Mouse (Mus musculus) megakaryocyte-erythroid progenitor cell, adult 5-6 weeks (primary cell): ENCODE measurements around the gene Elmod3. TPM values are rescaled to one million over a fixed set of nuclear protein-coding genes. Genes with fewer than 3 reads are reported as not detected.
"Not testable (repeated sequence)": the region's sequence is repeated elsewhere in the genome, so short reads cannot be mapped to it uniquely, and the experiment has no call there.

ENCODE experiments used
- ATAC-seq: replicated peaks from 2 replicates; pipeline ENCODE4 v1.8.0; 2016; ENCODE audit warnings: mild to moderate bottlenecking, inconsistent platforms; ENCODE audit not compliant: severe bottlenecking, poor library complexity, low FRiP score, low TSS enrichment
- total RNA-seq, 2 experiments: library from RNA; stranded (forward) in 1 of 2; stranded (reverse) in 1 of 2; fragments of 200-1000, 215-1000 nt in 1 of 2; fragments of >200 nt in 1 of 2; fragmentation: Nextera tagmentation in 1 of 2; gene quantifications; 2 replicates each; pipeline ENCODE4 v1.2.3; 2014 to 2017

Gene Elmod3
- total RNA-seq, 2 experiments from 2014 or later = 6.6 to 16.2 TPM

DNA sequence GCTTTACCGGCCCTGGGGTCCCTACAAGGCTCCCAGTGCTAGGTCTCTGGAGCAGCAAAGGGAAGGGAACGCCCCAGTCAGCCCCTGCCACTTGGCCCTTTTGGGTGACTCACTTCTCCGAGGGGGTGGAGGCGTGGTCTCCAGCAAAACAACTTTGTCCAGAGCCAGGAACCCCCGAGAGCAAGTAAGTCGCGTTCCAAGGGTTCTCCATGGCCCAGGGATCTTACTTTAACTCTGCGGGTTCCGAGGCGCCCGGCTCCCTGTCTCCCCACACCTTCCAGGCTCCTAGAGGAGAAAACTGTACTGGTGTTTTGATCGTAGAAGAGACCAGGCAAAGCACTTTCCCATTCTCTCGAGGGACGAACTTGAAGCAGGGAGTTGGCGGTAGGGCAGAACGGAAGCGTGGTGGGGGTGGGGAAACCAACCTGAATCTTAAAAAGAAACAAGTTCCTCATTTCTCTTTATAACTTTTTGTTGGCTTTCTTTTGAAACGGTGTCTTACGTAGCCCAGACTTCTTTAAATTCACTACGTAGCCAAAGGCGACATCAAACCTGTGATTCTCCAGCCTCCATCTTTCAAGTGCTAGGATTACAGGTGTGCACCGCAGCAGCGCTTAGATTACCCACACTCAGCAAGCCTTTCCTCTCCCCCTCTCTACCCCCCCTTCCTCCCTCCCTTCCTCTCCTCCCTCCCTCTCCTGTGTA lies 53.8 kb downstream of the Elmod3 start, which contains the start of gene Capg:
TSS of gene Capg (plus strand) at position 109 of the 705 bp plus-strand sequence.
- ATAC-seq = peak; percentile 52

DNA sequence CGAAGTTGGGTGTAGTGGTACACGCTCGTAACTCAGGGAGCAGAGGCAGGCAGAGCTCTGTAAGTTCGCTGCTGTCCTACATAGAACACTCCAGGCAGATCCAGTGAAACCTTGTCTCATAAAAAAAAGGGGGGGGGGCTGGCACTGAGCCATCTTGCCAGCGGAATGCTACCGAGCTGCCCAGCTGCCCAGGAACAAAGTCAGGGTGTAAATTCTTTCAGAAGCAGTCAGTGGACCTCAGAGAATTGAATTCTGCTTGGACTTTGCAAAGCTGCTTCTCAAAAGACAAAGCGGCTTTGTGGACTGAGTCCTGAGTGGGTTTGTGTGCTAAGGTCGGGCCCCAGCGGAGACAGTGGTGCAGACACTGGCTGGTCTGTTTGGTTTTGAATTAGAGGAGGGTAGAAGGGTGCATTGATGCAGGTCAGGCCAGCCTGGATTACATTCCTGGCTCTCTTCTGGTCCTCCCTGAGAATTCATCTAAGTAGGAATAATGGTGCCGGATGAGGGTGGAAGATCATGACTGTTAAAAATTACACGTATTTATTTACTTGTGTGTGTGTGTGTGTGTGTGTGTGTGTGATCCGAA lies 54.9 kb downstream of the Elmod3 start:
- ATAC-seq = no peak

DNA sequence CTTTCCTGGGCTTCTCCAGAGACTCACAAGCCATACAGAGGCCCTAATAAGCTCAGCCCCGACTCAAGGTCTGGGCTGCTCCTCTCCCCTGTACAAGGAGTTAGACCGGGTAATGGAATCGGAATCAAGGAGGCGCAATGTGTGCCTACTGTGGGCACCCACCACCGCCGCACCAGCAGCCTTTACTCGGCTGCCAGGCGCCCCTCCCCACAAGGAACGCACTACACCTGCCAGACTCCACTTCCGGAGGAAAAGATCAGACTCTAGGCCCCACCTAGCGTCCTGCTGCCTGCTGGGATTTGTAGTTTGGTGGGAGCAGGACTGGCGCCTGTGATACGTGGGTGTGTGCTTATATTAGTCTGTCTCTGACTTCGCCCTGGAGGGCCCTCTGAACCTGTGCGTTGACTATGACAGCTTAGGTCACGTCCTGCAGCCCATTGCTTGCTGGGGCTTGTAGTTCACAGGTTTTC lies 59.6 kb downstream of the Elmod3 start:
- ATAC-seq = peak; percentile 95

DNA sequence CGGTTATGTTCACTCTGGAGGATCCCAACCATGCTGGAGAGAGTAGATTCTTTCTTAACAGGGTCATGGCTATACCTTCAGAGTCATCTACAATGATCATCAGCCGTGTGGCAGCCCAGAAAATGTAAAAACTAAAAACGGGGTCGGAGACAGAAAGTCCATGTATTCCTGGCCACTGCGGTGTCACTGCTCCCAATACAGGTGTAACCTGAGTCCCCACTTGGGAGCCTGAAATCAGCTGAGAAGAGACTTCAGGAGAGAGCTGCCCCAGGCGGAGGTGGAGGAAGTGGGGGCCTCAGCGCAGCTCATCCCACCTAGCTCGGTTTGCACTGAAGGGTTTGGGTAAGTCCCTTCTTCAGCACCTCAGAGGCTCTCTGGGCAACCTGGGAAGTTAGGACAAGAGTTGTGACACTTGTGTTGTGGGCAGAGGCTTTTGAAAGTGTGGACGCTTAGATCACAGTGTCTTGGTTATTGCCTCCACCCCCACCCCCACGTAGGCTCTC lies 60.2 kb downstream of the Elmod3 start:
- no peak for ATAC-seq

DNA sequence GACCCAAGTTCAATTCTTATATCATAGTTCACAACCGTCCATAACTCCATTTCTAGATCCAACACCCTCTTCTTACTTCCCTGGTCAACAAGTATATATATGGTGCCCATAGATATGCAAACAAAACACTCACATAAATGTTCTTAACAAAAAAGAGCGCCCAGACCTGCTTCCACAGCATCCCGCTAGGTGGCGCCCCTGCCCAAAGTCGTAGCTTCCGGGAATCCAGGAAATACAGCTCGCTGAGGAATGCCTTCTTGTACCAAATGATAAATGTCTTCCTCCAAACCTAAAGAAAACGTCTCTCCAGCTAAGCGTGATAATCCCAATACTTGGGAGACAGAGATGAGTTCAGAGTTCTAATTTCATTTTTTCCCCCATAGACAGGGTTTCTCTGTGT lies 63.0 kb downstream of the Elmod3 start:
- ATAC-seq = peak; percentile 55

DNA sequence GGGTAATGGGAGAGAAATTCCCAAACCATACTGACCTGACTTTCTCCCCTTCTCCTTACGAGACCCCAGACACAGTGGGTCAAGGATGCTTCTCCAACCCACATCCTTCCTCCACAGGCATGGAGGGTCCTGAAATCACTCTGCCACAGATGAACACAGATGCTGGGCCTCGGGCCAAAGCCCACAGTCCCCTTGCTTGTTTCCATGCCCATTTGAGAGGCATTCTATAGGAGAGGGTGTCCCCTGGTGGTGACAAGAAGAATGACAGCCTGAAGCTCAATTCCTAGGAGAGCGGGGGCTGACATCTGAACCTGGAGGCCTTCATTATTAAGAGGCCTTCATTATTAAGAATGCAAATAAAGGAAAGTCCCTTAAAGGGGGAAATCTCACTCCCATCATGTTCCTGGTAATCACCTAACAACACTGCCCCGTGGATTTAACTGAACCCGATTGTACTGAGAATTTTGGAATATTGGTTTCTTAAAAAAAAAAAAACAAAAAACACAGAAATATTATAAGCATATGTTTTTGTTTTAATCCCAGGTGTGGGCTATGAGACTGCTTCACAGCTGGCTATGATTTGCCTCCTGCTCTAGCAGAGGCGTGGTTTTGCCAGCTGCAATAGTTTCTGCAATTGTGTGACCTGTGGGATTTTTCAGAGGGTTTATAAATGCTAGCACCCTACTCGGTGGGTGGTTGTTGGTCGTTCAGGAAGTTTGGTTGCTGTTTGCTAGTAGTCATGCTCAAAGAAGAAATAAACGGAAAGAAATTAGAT lies 64.0 kb downstream of the Elmod3 start:
- peak; percentile 51 for ATAC-seq

DNA sequence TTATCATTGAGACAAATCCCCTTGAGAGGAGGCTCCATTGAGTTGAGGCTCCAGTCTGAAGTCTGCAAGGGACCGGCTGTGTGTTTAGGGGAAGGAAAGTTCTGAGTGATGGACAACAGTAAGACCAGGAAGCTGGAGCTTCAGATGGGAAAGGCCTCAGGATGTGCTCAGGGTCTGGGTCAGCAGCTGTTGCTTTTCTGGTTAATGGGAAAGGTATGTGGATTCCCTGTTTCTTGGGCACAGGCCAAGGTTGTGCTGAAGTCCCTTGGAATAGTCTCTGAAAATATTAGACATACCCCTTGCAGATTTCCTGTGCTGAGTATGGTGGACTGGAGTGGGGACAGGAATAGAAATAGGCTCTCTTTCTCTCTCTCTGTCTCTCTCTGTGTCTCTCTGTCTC lies 64.7 kb downstream of the Elmod3 start:
- ATAC-seq = not testable (repeated sequence)

DNA sequence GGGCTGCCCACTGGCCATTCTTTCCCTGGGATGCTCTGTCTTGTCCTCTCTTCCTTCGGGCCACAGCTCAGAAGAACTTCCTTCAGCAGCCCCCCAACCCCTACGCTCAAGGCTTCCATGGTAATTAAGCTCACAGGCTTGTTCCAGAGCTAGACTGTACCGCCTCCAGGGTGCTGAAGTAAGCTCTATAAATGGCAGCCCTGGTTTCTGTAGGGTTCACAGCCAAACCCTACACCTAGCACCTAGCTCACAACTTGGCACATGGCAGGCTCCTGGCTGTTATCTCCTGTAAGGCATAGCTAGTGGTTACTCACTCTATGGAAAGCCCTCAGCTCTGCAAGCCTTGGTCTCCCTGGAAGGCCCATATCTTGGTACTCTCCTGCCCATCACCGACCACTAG lies 65.6 kb downstream of the Elmod3 start:
- no peak for ATAC-seq

DNA sequence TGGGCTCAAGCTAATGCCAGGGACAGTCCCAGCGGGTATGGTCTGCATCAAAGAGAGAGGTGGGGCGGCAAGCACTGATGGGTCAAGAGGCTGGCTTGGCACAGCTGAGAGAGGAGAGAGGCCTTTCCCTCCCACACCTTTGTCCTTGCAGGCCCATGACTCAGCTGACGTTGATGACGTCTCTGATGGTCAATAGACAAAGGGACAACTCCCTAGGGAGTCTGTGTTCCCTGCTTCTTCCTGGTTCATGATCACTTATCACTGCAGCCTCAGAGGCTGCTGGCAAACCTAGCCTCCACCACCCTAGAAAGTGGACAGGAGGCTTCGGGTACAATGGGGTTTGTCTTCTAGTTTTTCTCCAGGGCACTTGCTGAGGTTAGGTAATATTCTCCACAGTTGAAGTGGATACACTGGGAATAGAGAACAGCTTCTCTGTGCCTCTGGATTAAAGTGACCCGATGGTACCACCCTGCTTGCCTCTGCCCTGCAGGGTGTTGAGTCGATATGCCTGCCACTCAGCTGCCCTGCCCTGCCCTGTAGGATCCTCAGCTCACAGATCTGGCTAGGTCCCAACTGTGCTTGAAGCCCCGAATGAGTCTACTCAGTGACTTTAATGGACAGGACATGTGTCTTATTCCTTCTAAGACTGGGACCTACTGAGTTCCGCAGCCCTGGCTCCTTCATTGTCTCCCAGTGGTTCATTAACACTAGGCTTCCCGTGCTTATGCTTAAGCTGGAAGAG lies 69.6 kb downstream of the Elmod3 start:
- ATAC-seq = no peak

DNA sequence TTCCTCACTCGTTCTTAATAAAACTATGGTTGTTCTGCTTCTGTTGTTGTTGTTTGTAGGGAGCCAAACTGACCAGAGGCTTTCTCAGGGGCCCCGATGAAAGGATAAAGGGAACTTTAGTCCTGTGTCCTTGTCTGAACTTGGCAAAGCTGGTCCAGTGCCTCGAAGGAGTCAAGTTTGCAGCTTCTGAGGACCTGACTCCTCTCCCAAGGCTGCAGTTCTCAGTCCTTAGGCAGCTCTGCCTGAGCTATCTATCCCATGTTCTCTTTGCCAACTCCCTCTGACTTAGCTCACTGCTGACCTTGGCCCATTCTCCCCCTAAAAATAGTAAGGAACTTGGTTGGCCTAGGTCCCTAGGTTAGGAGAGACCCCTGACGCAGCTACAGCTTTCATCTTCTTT lies 71.1 kb downstream of the Elmod3 start:
- ATAC-seq = no peak

DNA sequence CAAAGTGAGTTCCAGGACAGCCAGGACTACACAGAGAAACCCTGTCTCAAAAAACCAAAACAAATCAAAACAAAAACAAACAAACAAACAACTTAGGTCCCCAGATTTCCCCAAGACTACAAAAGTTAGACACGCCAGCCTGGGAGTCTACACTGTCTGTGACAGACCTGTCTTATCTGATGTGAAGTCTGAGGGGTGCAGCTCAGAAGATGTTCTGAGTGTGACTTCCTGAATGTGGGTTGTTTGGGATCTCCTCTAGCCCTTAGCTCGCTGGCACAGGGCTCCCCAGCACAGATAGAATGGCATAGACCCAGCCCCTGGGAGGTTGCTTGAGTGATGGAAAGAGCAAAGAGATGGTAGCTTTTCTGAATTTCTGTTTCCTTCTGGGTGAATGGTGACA lies 74.1 kb downstream of the Elmod3 start:
- ATAC-seq = no peak

DNA sequence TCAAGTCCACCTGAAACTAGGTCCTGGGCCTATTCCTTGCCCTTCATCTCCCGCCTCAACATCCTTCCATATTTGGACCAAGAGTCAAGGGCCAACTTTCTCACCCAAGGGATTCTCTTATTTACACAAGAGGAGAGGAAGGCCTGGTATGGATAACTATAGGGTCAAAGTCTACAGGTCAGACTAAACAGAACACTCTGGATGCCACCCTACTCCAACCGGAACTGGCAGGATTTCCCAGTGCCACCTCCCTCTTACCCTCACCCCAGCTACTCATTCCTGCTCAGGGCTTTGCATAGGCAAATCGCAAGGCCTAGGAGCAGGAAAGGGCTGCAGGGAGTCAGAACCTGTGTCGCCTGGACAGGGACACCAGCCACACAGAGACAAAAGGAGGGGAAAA lies 75.0 kb downstream of the Elmod3 start:
- ATAC-seq = no peak

DNA sequence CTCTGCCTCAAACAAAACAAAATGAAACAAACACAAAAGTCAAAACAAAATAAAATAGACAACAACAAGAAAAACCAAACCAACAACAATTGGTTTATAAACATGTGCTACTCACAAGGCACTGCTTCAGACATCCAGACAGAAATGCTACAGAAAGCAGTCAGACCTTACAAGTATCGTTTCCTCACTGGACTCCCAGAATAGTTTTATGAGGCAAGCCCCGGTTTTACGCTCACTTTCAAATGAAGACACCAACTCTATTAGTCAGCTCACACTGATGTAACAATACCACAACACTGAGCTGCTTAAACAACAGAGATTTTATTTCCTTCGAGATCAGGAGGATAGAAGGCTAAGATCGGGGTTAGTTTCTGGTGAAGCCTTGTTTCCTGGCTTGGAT lies 75.9 kb downstream of the Elmod3 start:
- ATAC-seq = no peak

DNA sequence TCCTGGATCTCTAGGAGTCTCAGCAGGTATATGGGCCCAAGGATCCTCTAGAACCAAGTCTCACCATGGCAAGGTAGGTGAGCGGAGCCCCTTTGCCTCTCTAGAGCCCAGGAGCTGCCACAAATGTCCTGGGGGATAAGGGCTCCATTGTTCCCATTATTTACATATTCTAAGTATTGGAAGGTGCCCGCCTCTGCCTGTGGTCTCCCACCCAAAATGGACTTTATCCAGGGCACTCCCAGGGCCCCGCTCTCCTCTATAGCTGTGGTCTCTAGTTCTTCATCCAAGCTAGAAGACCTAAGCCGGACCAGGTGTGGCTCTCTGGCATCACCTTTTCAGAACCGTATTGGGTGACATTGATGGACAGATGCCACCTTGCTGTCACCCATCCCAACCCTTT lies 76.6 kb downstream of the Elmod3 start, which contains the start of gene Sh2d6:
TSS of gene Sh2d6 (minus strand) at position 101 of the 400 bp plus-strand sequence.
- no peak for ATAC-seq

DNA sequence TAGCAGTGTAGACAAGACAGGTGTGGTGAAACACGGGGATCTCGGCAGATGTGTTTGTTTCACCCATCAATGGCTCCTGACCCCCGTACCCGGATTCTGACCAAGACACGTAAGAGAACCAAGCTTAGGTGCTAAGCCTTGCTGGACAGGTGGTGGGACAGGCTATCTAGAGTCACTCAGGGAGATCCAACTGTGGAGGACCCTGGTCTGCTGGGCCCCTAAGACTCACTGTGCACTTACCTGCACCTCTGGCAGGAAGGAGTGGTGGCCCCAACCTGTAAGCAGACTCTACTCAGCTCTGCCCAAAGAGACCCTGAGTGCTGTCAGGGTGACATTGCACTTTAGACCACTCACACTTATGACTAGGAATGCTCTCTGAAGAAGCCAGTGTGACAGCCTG lies 77.3 kb downstream of the Elmod3 start:
- ATAC-seq = no peak

DNA sequence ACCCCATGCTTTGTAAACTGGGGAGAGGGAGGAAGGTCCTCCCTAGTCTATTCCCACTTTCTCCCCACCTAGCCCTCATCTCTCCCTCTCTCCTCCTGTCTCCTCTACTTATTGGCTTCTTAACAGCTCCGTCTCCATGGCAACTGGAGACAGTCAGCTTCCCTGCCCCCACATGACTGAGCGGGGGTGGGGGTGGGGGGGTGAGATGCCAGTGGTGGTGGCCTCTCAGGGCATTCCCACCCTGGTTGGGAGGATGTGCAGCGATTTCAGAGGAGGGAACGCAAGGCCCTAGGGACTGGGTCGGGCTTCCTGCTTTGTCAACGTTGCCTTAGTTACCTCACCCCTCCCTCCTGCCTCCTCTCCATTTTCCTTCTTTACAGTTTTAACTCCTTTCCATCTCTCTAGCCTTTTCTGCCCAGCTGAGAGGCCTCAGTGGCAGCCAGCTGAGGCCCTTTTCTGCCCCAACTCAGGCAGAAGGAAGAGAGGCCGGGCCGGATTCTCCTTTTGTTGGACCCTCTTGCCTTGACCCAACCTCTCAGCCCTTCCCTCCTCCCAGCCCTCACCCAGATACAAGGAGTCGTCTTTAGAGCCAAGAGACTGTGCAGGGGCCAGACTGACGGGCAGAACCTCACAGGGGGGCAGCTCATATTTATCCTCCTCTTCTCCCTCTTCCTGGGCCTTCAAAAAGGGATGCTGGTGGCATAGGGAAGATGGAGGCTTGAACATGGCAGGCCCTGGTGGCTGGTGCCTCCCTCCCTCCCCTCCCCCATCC lies 78.1 kb downstream of the Elmod3 start:
- ATAC-seq = no peak

DNA sequence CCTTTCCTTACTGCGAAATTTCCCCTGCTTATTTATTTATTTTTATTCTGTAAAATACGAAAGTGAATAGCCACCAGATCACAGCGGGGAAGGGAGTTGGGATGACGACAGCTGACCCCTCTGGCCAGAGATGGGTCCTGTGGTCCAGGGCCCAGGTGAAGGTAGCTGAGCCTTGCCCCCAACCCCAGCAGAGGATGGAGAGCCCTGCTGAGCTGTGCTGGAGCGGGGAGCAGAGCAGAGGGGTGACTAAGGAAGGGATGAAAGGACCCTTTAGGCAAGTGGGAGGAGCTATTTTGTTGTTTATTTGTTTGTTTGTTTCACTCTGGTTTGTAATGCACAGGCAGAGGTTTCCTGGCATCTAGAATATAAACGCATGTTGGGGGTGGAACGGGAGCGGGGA lies 78.9 kb downstream of the Elmod3 start:
- no peak for ATAC-seq

DNA sequence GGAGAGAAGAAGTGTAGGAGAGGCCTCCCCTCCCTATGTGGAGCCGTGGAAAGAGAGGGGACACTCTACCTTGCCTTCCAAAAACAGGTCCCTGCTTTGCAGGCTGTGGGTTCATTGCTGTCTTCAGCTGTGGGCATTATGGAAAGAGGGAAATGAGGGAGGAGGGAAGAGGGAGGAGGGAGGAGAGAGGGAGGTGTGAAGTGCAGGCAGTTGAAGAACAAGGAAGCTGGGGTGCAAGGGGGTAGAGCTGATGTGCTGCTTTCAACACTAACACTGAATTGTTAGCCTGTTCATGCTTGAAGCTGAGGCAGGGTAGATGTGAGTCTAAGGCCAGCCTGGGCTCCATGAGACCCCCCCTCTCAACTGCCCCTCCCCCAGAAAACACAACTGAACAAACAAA lies 79.4 kb downstream of the Elmod3 start:
- ATAC-seq = no peak
